Mouse (Mus musculus): Measurements from ENCODE around the gene Romo1.
A peak's percentile ranks its signal among the peaks of the same experiment; 100 is the strongest.
"Not testable (repeated sequence)": the region's sequence is repeated elsewhere in the genome, so short reads cannot be mapped to it uniquely, and the experiment has no call there.

Romo1 gene

GRCm38 (mm10) chr2:156143953-156144724 lies at the start of gene Romo1, which contains the start of gene Nfs1:
Gene Romo1, plus strand, starts transcription at chr2:156144039.
Gene Nfs1, minus strand, starts transcription at chr2:156144186.
- DNase-seq: peak; percentile 93

- DNase-seq: peak; percentile 12
Observed at GRCm38 (mm10) chr2:156110627-156111357, 33.0 kb upstream of the Romo1 start.

GRCm38 (mm10) chr2:156111358-156112079 lies 32.3 kb upstream of the Romo1 start, which contains the start of the genes Cpne1 and Rbm12:
Gene Cpne1, minus strand, starts transcription at chr2:156111965.
Gene Rbm12, minus strand, starts transcription at chr2:156111978.
- peak; percentile 93 for DNase-seq

- DNase-seq: not testable (repeated sequence)
Observed at GRCm38 (mm10) chr2:156112080-156112423, 31.8 kb upstream of the Romo1 start.

GRCm38 (mm10) chr2:156119566-156119965 lies 24.3 kb upstream of the Romo1 start:
- no peak for DNase-seq

- no peak for DNase-seq
Observed at GRCm38 (mm10) chr2:156123731-156124130, 20.1 kb upstream of the Romo1 start.

GRCm38 (mm10) chr2:156126992-156127391 lies 16.8 kb upstream of the Romo1 start, which contains the start of gene Gm28036:
Gene Gm28036, minus strand, starts transcription at chr2:156127092.
- no peak for DNase-seq

GRCm38 (mm10) chr2:156134161-156134560 lies 9.7 kb upstream of the Romo1 start:
- no peak for DNase-seq

- DNase-seq: no peak
Observed at GRCm38 (mm10) chr2:156135695-156136094, 8.1 kb upstream of the Romo1 start.

GRCm38 (mm10) chr2:156142820-156143219 lies 1.0 kb upstream of the Romo1 start:
- no peak for DNase-seq

GRCm38 (mm10) chr2:156143367-156143766 lies 472 bp upstream of the Romo1 start:
- no peak for DNase-seq

GRCm38 (mm10) chr2:156145486-156146130 lies 1.8 kb downstream of the Romo1 start:
- no peak for DNase-seq

GRCm38 (mm10) chr2:156146272-156146989 lies 2.6 kb downstream of the Romo1 start:
- DNase-seq: no peak

- no peak for DNase-seq
Observed at GRCm38 (mm10) chr2:156147316-156147915, 3.6 kb downstream of the Romo1 start.

- DNase-seq: no peak
Observed at GRCm38 (mm10) chr2:156151538-156151937, 7.7 kb downstream of the Romo1 start.

GRCm38 (mm10) chr2:156165478-156165877 lies 21.6 kb downstream of the Romo1 start:
- DNase-seq: no peak

GRCm38 (mm10) chr2:156166557-156166956 lies 22.7 kb downstream of the Romo1 start:
- DNase-seq: no peak

GRCm38 (mm10) chr2:156177079-156177478 lies 33.2 kb downstream of the Romo1 start:
- no peak for DNase-seq

GRCm38 (mm10) chr2:156177651-156178050 lies 33.8 kb downstream of the Romo1 start:
- peak; percentile 21 for DNase-seq

- peak; percentile 86 for DNase-seq
Observed at GRCm38 (mm10) chr2:156179046-156179795, 35.4 kb downstream of the Romo1 start.

- no peak for DNase-seq
Observed at GRCm38 (mm10) chr2:156179796-156180093, 35.9 kb downstream of the Romo1 start.
